Comparison of ENCODE assay signal across 21 mouse cellular contexts in the genomic region with DNA sequence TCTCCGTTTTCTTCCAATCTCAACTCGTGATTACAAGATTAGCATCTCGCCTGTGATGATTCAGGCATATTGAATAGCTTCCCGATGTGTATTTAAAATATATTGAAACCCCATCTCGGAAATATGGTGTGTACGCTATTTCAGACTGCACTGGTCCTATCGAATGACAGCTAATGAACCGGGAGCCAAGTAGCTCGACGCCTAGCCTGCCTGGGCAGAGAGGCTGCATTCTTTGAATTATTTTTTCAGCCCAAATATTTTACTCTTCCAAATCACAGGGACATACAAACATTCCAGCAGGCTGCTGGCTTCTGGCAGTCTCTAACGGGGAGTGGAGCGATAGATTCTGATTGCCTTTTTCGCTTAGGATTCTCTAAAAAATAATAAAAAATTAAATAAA. TPM values are rescaled to one million over a fixed set of nuclear protein-coding genes. Genes with fewer than 3 reads are reported as not detected.
DNase-seq lines count a peak whose midpoint lies in the region; ATAC-seq and TF ChIP-seq lines count a peak whose summit lies in the region.
"Had no signal": no experiment of that assay in that cellular context is flagged by ENCODE, and none has a peak within 500 bp of the region (broad histone marks: within the 10 kb centered on the region; RNA-seq: fewer than 3 reads in every experiment).

No protein-coding gene starts in this region.

- no peaks in the 10 kb centered on the region for H3K27me3 ChIP-seq in lung, embryonic 15.5 days
- no peaks in the 10 kb centered on the region for H3K27me3 ChIP-seq in limb, embryonic 15.5 days
- H3K27me3 ChIP-seq in stomach, postnatal 0 days (ENCODE audit: control insufficient read depth, insufficient read depth, low read length), result no peaks in the 10 kb centered on the region
- H3K27me3 ChIP-seq: hindbrain, embryonic 13.5 days; intestine, embryonic 15.5 days; Patski; stomach, embryonic 15.5 days had no signal

- peaks cover 7% of the 10 kb centered on the region; the same call in 1 of the 2 replicates for H3K4me1 ChIP-seq in lung, embryonic 15.5 days
- H3K4me1 ChIP-seq in limb, embryonic 15.5 days, result peaks cover 23% of the 10 kb centered on the region
- peaks cover 3% of the 10 kb centered on the region; the same call in 1 of the 2 replicates for H3K4me1 ChIP-seq in stomach, postnatal 0 days (replicated peaks; ENCODE audit: control insufficient read depth, insufficient read depth)
- H3K4me1 ChIP-seq: stomach, embryonic 15.5 days had no signal

- 48% methylated on average over 13 of the region's 13 CpGs for WGBS in lung, embryonic 15.5 days
- 43% methylated on average over 13 of the region's 13 CpGs for WGBS in limb, embryonic 15.5 days
- 38% methylated on average over 13 of the region's 13 CpGs for WGBS in stomach, postnatal 0 days

- no peaks in the 10 kb centered on the region for H3K36me3 ChIP-seq in lung, embryonic 15.5 days
- no peaks in the 10 kb centered on the region for H3K36me3 ChIP-seq in limb, embryonic 15.5 days
- no peaks in the 10 kb centered on the region for H3K36me3 ChIP-seq in stomach, postnatal 0 days (ENCODE audit: control insufficient read depth, insufficient read depth, low read length)
- H3K36me3 ChIP-seq: hindbrain, embryonic 13.5 days; intestine, embryonic 15.5 days; stomach, embryonic 15.5 days had no signal

- ATAC-seq in lung, embryonic 15.5 days (ENCODE audit: borderline replicate concordance, extremely low read depth, low FRiP score, low TSS enrichment), result peak; percentile 50; the same call in 1 of the 2 replicates
- ATAC-seq in limb, embryonic 15.5 days (ENCODE audit: insufficient number of reproducible peaks, low FRiP score, low TSS enrichment, low read depth), result no peak
- no peak for ATAC-seq in stomach, postnatal 0 days (ENCODE audit: low FRiP score, low TSS enrichment)
- no peak for ATAC-seq in activated CD4-positive, CD25-positive, alpha-beta regulatory T cell, adult 4 months
- ATAC-seq: intestine, embryonic 15.5 days; liver, postnatal 0 days; Patski had no signal

- H3K4me2 ChIP-seq in lung, embryonic 15.5 days, result no peak overlapping the region; the same call in 1 of the 2 replicates
- no peak overlapping the region for H3K4me2 ChIP-seq in limb, embryonic 15.5 days
- H3K4me2 ChIP-seq in stomach, postnatal 0 days (replicated peaks; ENCODE audit: low read depth), result 0 out of 2 replicates have a peak overlapping the region, but pooled peaks have one; percentile 1
- H3K4me2 ChIP-seq: hindbrain, embryonic 13.5 days; intestine, embryonic 15.5 days; stomach, embryonic 15.5 days had no signal

- intact Hi-C loops in heart, postnatal 36 days (cut with DNase I), result no loop called here

- no peak overlapping the region for H3K9ac ChIP-seq in lung, embryonic 15.5 days
- no peak overlapping the region for H3K9ac ChIP-seq in limb, embryonic 15.5 days
- no peak overlapping the region for H3K9ac ChIP-seq in stomach, postnatal 0 days (ENCODE audit: low read length)
- H3K9ac ChIP-seq: hindbrain, embryonic 13.5 days; intestine, embryonic 15.5 days; liver, postnatal 0 days; stomach, embryonic 15.5 days had no signal

- H3K27ac ChIP-seq in lung, embryonic 15.5 days, result no peak overlapping the region
- H3K27ac ChIP-seq in limb, embryonic 15.5 days, result peak overlapping the region; percentile 33; the same call in 1 of the 2 replicates
- H3K27ac ChIP-seq in stomach, postnatal 0 days (replicated peaks), result no peak overlapping the region
- H3K27ac ChIP-seq: hindbrain, embryonic 13.5 days; intestine, embryonic 15.5 days; stomach, embryonic 15.5 days had no signal

- TF ChIP-seq EP300 in stomach, postnatal 0 days (optimal IDR thresholded peaks at IDR 0.05), result no peak

- no peaks in the 10 kb centered on the region for H3K9me3 ChIP-seq in lung, embryonic 15.5 days
- no peaks in the 10 kb centered on the region for H3K9me3 ChIP-seq in limb, embryonic 15.5 days
- no peaks in the 10 kb centered on the region for H3K9me3 ChIP-seq in stomach, postnatal 0 days (ENCODE audit: control insufficient read depth, low read length)
- H3K9me3 ChIP-seq: hindbrain, embryonic 13.5 days; intestine, embryonic 15.5 days; stomach, embryonic 15.5 days had no signal

- no peak for TF ChIP-seq CTCF in stomach, postnatal 0 days (IDR thresholded peaks at IDR 0.05; ENCODE audit: low read depth)

- no peak overlapping the region for H3K4me3 ChIP-seq in lung, embryonic 15.5 days
- H3K4me3 ChIP-seq in limb, embryonic 15.5 days, result no peak overlapping the region
- no peak overlapping the region for H3K4me3 ChIP-seq in stomach, postnatal 0 days (ENCODE audit: low read depth, low read length)
- H3K4me3 ChIP-seq: hindbrain, embryonic 13.5 days; intestine, embryonic 15.5 days; stomach, embryonic 15.5 days had no signal

- DNase-seq in heart, adult 18-20 months, result peak; percentile 35 to 57
- DNase-seq in heart, postnatal 36 days, result no peak
- no peak for DNase-seq in lung, adult 18-20 months
- DNase-seq in stomach, postnatal 0 days (ENCODE audit: low spot score), result no peak
- DNase-seq in ovary, postnatal 14 days (ENCODE audit: low spot score), result no peak
- DNase-seq: adrenal gland, postnatal 36 days; cerebellum, adult 9-10 months; embryo, embryonic 11 days; kidney, postnatal 10 days; liver; liver, postnatal 0 days; thymus, postnatal 25 days had no signal

RNA-seq across cellular contexts. Expression of gene Wdr95, which starts 40.5 kb away (rescaled TPM):
- not detected for total RNA-seq in heart, adult 18-20 months (2021)
- not detected for total RNA-seq in heart, postnatal 36 days (2021)
- polyA plus RNA-seq in lung, embryonic 15.5 days (2015; fragmentation: Nextera tagmentation; extraction: Ambion mirVana), result 0.08 and 0.26 TPM in 2 replicates
- 0.19 and 0.46 TPM in 2 replicates for polyA plus RNA-seq in limb, embryonic 15.5 days (2015; fragmentation: Nextera tagmentation; extraction: Ambion mirVana)
- not detected in 2 replicates for polyA plus RNA-seq in stomach, postnatal 0 days (2015; fragmentation: Nextera tagmentation; extraction: Ambion mirVana)
- not detected for polyA plus RNA-seq in activated CD4-positive, CD25-positive, alpha-beta regulatory T cell, adult 4 months (2017; shearing (Covaris generic))
- total RNA-seq: adrenal gland, postnatal 36 days; granulocyte monocyte progenitor cell, adult 5-6 weeks had no signal
- polyA plus RNA-seq: intestine, embryonic 15.5 days; liver, postnatal 0 days; neural tube, embryonic 11.5 days had no signal

Comparison
In these comparisons a context has a peak if more than half of its experiments do, and no peak if none do; other contexts are left out.
1. DNase-seq: peak in heart, adult 18-20 months (2 of 2); none in heart, postnatal 36 days (0 of 2), lung, adult 18-20 months (0 of 2), stomach, postnatal 0 days (single experiment) and ovary, postnatal 14 days (single experiment).